Mouse (Mus musculus): ENCODE data around the gene Olfr314.
"Not testable (repeated sequence)": the region's sequence is repeated elsewhere in the genome, so short reads cannot be mapped to it uniquely, and the experiment has no call there.

- TF ChIP-seq CTCF (conservative IDR thresholded peaks at IDR 0.05; ENCODE audit: low read length); POU5F1 (IDR thresholded peaks at IDR 0.05; ENCODE audit: borderline replicate concordance, low read length): not testable (repeated sequence)
Measured at GRCm38 (mm10) chr11:58751096-58751495, 31.7 kb upstream of the Olfr314 start.
